Comparison of ENCODE assay signal across 18 mouse cellular contexts in genomic region chr6:126497173-126497839, GRCm38 (mm10). TPM values are rescaled to one million over a fixed set of nuclear protein-coding genes. Genes with fewer than 3 reads are reported as not detected.
DNase-seq lines count a peak whose midpoint lies in the region; ATAC-seq lines count a peak whose summit lies in the region.
"Had no signal": no experiment of that assay in that cellular context is flagged by ENCODE, and none has a peak within 500 bp of the region (broad histone marks: within the 10 kb centered on the region; RNA-seq: fewer than 3 reads in every experiment).

No protein-coding gene starts in this region.

- H3K9ac ChIP-seq in forebrain, embryonic 15.5 days (replicated peaks) = no peak overlapping the region
- no peak overlapping the region for H3K9ac ChIP-seq in midbrain, embryonic 13.5 days (replicated peaks)
- H3K9ac ChIP-seq: embryonic facial prominence, embryonic 13.5 days; lung, embryonic 14.5 days had no signal

- no peaks in the 10 kb centered on the region for H3K9me3 ChIP-seq in forebrain, embryonic 15.5 days
- no peaks in the 10 kb centered on the region for H3K9me3 ChIP-seq in midbrain, embryonic 13.5 days

- no peak overlapping the region for H3K4me3 ChIP-seq in forebrain, embryonic 15.5 days
- no peak overlapping the region for H3K4me3 ChIP-seq in midbrain, embryonic 13.5 days (replicated peaks)
- H3K4me3 ChIP-seq: embryonic facial prominence, embryonic 13.5 days; myocyte had no signal

- DNase-seq in frontal cortex, postnatal 14 days (ENCODE audit: low spot score in 2 of 2) = no peak
- peak; percentile 64 for DNase-seq in brain, adult 2 months (ENCODE audit: low read depth, low spot score)
- no peak for DNase-seq in adipocyte (ENCODE audit: low spot score)
- no peak for DNase-seq in heart, postnatal 10 days
- no peak for DNase-seq in layer of hippocampus, postnatal 25 days (ENCODE audit: extremely low spot score in 1 of 2, low spot score in 1 of 2)
- DNase-seq: gastrocnemius, postnatal 25 days; kidney, adult 11 months; thymus, adult 18-20 months had no signal

- H3K27me3 ChIP-seq in forebrain, embryonic 15.5 days = no peaks in the 10 kb centered on the region
- H3K27me3 ChIP-seq in midbrain, embryonic 13.5 days = peaks cover 17% of the 10 kb centered on the region; the same call in 1 of the 2 replicates
- H3K27me3 ChIP-seq: Patski had no signal

- intact Hi-C loops in heart, postnatal 10 days (cut with DNase I) = loop anchor here (5.0 kb wide), 1 partner anchor 345 kb away; no protein-coding TSS in a partner anchor

- ATAC-seq in frontal cortex, adult (ENCODE audit: low TSS enrichment) = peak; percentile 74; the same call in 1 of the 2 replicates
- peak; percentile 59 for ATAC-seq in forebrain, embryonic 15.5 days (replicated peaks)
- ATAC-seq in midbrain, embryonic 13.5 days = peak; percentile 75

- 26% methylated on average over 6 of the region's 6 CpGs for WGBS in forebrain, embryonic 15.5 days
- WGBS in midbrain, embryonic 13.5 days = 28% methylated on average over 6 of the region's 6 CpGs

- H3K27ac ChIP-seq in forebrain, embryonic 15.5 days (replicated peaks) = no peak overlapping the region
- H3K27ac ChIP-seq in midbrain, embryonic 13.5 days = peak overlapping the region; percentile 5; the same call in 1 of the 2 replicates
- H3K27ac ChIP-seq: embryonic facial prominence, embryonic 13.5 days had no signal

- no peak overlapping the region for H3K4me2 ChIP-seq in forebrain, embryonic 15.5 days (replicated peaks)
- H3K4me2 ChIP-seq in midbrain, embryonic 13.5 days (replicated peaks) = no peak overlapping the region
- H3K4me2 ChIP-seq: embryonic facial prominence, embryonic 13.5 days; heart, embryonic 11.5 days; lung, embryonic 14.5 days had no signal

- H3K36me3 ChIP-seq in forebrain, embryonic 15.5 days = no peaks in the 10 kb centered on the region
- no peaks in the 10 kb centered on the region for H3K36me3 ChIP-seq in midbrain, embryonic 13.5 days
- H3K36me3 ChIP-seq: embryonic facial prominence, embryonic 13.5 days had no signal

- H3K4me1 ChIP-seq in forebrain, embryonic 15.5 days = no peaks in the 10 kb centered on the region
- peaks cover 12% of the 10 kb centered on the region for H3K4me1 ChIP-seq in midbrain, embryonic 13.5 days (replicated peaks)

RNA-seq across cellular contexts. Expression of gene Kcna5, which starts 37.9 kb away (rescaled TPM):
- polyA plus RNA-seq in forebrain, embryonic 15.5 days (2015; fragmentation: Nextera tagmentation; extraction: Ambion mirVana) = 1.3 and 2.4 TPM in 2 replicates
- 3.3 and 5.5 TPM in 2 replicates for polyA plus RNA-seq in midbrain, embryonic 13.5 days (2015; fragmentation: Nextera tagmentation; extraction: Ambion mirVana)
- total RNA-seq in heart, postnatal 10 days (2021) = 10 to 100 TPM; 14.3 to 21.5 TPM
- 1 to 10 TPM; 1.6 to 1.7 TPM for total RNA-seq in layer of hippocampus, postnatal 25 days (2021)
- total RNA-seq: megakaryocyte, adult 5-6 weeks had no signal
- polyA plus RNA-seq: liver, adult 2 months; myocyte had no signal

Comparison
In these comparisons a context has a peak if more than half of its experiments do, and no peak if none do; other contexts are left out.
1. RNA of gene Kcna5, which starts 37.9 kb away (total RNA-seq): 14.3 to 21.5 TPM in heart, postnatal 10 days; 1.6 to 1.7 TPM in layer of hippocampus, postnatal 25 days; every median in the first group is over 4 times any median in the second.
2. Peak in every context shown above with its lines, with median percentiles within 50 percentile points of each other: ATAC-seq.